Comparison of ENCODE assay signal across 17 mouse cellular contexts in genomic region chr9:53426726-53427125, GRCm38 (mm10). TPM values are rescaled to one million over a fixed set of nuclear protein-coding genes. Genes with fewer than 3 reads are reported as not detected.
DNase-seq lines count a peak whose midpoint lies in the region; ATAC-seq and TF ChIP-seq lines count a peak whose summit lies in the region.
"Had no signal": no experiment of that assay in that cellular context is flagged by ENCODE, and none has a peak within 500 bp of the region (broad histone marks: within the 10 kb centered on the region; RNA-seq: fewer than 3 reads in every experiment).

No protein-coding gene starts in this region.

- H3K27me3 ChIP-seq in liver, embryonic 13.5 days: no peaks in the 10 kb centered on the region
- H3K27me3 ChIP-seq in liver, postnatal 0 days (ENCODE audit: insufficient read depth, low read length): no peaks in the 10 kb centered on the region
- H3K27me3 ChIP-seq: embryonic facial prominence, embryonic 13.5 days; heart, embryonic 13.5 days; hindbrain, embryonic 15.5 days had no signal

- TF ChIP-seq EP300 in liver, postnatal 0 days (IDR thresholded peaks at IDR 0.05; ENCODE audit: low read depth): no peak

- H3K27ac ChIP-seq in liver, embryonic 13.5 days: no peak overlapping the region
- no peak overlapping the region for H3K27ac ChIP-seq in liver, postnatal 0 days (ENCODE audit: low read depth)
- H3K27ac ChIP-seq in gastrocnemius, adult 2 months: no peak overlapping the region
- H3K27ac ChIP-seq: embryonic facial prominence, embryonic 13.5 days; forebrain, embryonic 10.5 days; heart, embryonic 13.5 days; hindbrain, embryonic 15.5 days had no signal

- no peak overlapping the region for H3K4me2 ChIP-seq in liver, embryonic 13.5 days
- no peak overlapping the region for H3K4me2 ChIP-seq in liver, postnatal 0 days (ENCODE audit: low read depth, low read length)
- H3K4me2 ChIP-seq: embryonic facial prominence, embryonic 13.5 days; heart, embryonic 13.5 days; hindbrain, embryonic 15.5 days had no signal

- no peak overlapping the region for H3K4me3 ChIP-seq in liver, embryonic 13.5 days (replicated peaks)
- H3K4me3 ChIP-seq in liver, postnatal 0 days (ENCODE audit: low read depth, low read length): no peak overlapping the region
- H3K4me3 ChIP-seq in gastrocnemius, adult 2 months: no peak overlapping the region
- H3K4me3 ChIP-seq: embryonic facial prominence, embryonic 13.5 days; forebrain, embryonic 10.5 days; heart, embryonic 13.5 days; hindbrain, embryonic 15.5 days had no signal

- H3K36me3 ChIP-seq in liver, embryonic 13.5 days: no peaks in the 10 kb centered on the region
- no peaks in the 10 kb centered on the region for H3K36me3 ChIP-seq in liver, postnatal 0 days (replicated peaks; ENCODE audit: insufficient read depth, low read length)
- H3K36me3 ChIP-seq: embryonic facial prominence, embryonic 13.5 days; forebrain, embryonic 10.5 days; heart, embryonic 13.5 days; hindbrain, embryonic 15.5 days had no signal

- intact Hi-C loops in gastrocnemius, adult 2 months (cut with DNase I): no loop called here

- WGBS in liver, embryonic 13.5 days (ENCODE audit: insufficient replicate concordance): 57% methylated on average over 3 of the region's 3 CpGs
- 66% methylated on average over 3 of the region's 3 CpGs for WGBS in liver, postnatal 0 days (ENCODE audit: insufficient replicate concordance)

- H3K9me3 ChIP-seq in liver, embryonic 13.5 days (replicated peaks): no peaks in the 10 kb centered on the region
- H3K9me3 ChIP-seq in liver, postnatal 0 days (ENCODE audit: low read length): no peaks in the 10 kb centered on the region
- H3K9me3 ChIP-seq: embryonic facial prominence, embryonic 13.5 days; forebrain, embryonic 10.5 days; heart, embryonic 13.5 days; hindbrain, embryonic 15.5 days had no signal

- peaks cover 32% of the 10 kb centered on the region for H3K4me1 ChIP-seq in liver, embryonic 13.5 days (replicated peaks)
- no peaks in the 10 kb centered on the region for H3K4me1 ChIP-seq in liver, postnatal 0 days (ENCODE audit: insufficient read depth)
- H3K4me1 ChIP-seq: embryonic facial prominence, embryonic 13.5 days; forebrain, embryonic 10.5 days; heart, embryonic 13.5 days; hindbrain, embryonic 15.5 days had no signal

- no peak overlapping the region for H3K9ac ChIP-seq in liver, embryonic 13.5 days
- H3K9ac ChIP-seq in liver, postnatal 0 days (replicated peaks): no peak overlapping the region
- H3K9ac ChIP-seq: embryonic facial prominence, embryonic 13.5 days; heart, embryonic 13.5 days; hindbrain, embryonic 15.5 days had no signal

- TF ChIP-seq CTCF in liver, postnatal 0 days (IDR thresholded peaks at IDR 0.05; ENCODE audit: low read depth): no peak
- no peak for TF ChIP-seq CTCF in gastrocnemius, adult 2 months (IDR thresholded peaks at IDR 0.05)

- DNase-seq in liver: peak; percentile 25
- no peak for DNase-seq in liver, embryonic 13.5 days
- no peak for DNase-seq in liver, postnatal 0 days
- DNase-seq in adrenal gland, postnatal 25 days: no peak
- no peak for DNase-seq in thymus, postnatal 14 days
- DNase-seq in gastrocnemius, adult 2 months: no peak
- DNase-seq: adrenal gland, adult 8-10 months; cerebellum, adult 18-20 months; cerebellum, adult 9-11 months; cerebellum, postnatal 36 days; gastrocnemius, postnatal 14 days; heart, postnatal 36 days had no signal

- peak; percentile 51; the same call in 1 of the 2 replicates for ATAC-seq in liver, embryonic 13.5 days (ENCODE audit: low read depth)
- peak; percentile 13; the same call in 1 of the 2 replicates for ATAC-seq in liver, postnatal 0 days
- ATAC-seq: forebrain, embryonic 14.5 days had no signal

RNA-seq across cellular contexts. Expression of gene 4930550C14Rik, which starts 24.6 kb away (rescaled TPM):
- 0.90 and 1.2 TPM in 2 replicates for polyA plus RNA-seq in liver, embryonic 13.5 days (2015; fragmentation: Nextera tagmentation; extraction: Ambion mirVana)
- 0.78 and 0.89 TPM in 2 replicates for polyA plus RNA-seq in liver, postnatal 0 days (2015; fragmentation: Nextera tagmentation; extraction: Ambion mirVana)
- total RNA-seq in adrenal gland, postnatal 25 days (2021): 1.4 and 2.5 TPM in 2 replicates
- under 1 TPM in 1 of 2 experiments, not detected in 1; 0.39 TPM for total RNA-seq in gastrocnemius, adult 2 months (2021)

RNA-seq across cellular contexts. Expression of gene Kdelc2, which starts 42.9 kb away (rescaled TPM):
- 5.3 and 6.6 TPM in 2 replicates for polyA plus RNA-seq in liver, embryonic 13.5 days (2015; fragmentation: Nextera tagmentation; extraction: Ambion mirVana)
- 2.6 and 2.7 TPM in 2 replicates for polyA plus RNA-seq in liver, postnatal 0 days (2015; fragmentation: Nextera tagmentation; extraction: Ambion mirVana)
- 11.8 and 13.3 TPM in 2 replicates for total RNA-seq in adrenal gland, postnatal 25 days (2021)
- total RNA-seq in gastrocnemius, adult 2 months (2021): 1 to 10 TPM; 4.2 to 5.4 TPM
